Mouse (Mus musculus): Measurements from ENCODE around the gene Cfap97d2.

DNA sequence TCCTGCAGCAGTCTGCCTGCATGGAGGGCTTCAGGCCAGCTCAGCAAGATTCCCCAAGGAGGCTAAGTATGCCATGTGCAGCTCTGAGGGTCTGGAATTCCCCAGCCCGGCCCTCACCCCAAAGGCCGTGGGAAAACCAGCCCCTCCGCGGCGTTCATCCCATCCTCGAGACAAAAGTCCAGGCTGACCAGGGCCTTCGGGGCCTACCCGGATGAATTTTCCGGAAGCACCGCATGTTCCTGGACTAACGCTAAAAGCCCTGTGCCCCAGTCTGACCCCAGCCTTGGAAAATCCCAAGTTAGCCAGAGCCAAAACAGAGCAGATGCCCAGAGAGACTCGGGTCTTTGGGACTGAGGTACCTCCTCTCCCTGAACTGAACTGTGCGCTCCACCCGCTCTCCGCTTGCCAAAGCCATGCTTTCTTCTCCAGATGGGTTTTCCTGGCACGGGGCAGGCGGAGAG lies 35.6 kb upstream of the Cfap97d2 start:
- TF ChIP-seq CTCF (IDR thresholded peaks at IDR 0.05; ENCODE audit: extremely low read depth, insufficient read depth, insufficient read length, insufficient replicate concordance) (no peak), POLR2A (IDR thresholded peaks at IDR 0.05; ENCODE audit: low read depth, low read length) (no peak)
